Mouse (Mus musculus): ENCODE results near the gene 2310079G19Rik.

The 2310079G19Rik gene

DNA sequence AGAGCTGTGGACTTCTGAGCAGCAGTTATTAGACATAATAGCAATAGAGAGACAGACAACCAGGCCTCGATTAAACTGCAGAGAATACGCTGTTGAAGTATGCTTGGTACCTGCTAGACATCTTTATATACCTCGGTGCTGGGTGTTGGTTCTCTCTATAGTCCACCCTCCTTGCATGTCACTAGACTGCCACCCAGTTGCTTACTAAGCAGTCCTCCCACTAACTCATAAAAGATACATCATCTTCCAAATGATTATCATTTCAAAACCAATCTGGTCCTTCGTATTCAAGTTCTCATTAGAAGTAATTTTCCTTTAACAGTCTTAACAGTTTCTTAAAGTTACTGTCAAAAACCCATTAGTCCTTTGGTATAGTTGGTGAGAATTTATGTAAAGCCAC, at the start of gene 2310079G19Rik:
TSS of gene 2310079G19Rik (minus strand) at position 101 of the 400 bp plus-strand sequence.
- no peak for DNase-seq (ENCODE audit: low read depth, low spot score)

DNA sequence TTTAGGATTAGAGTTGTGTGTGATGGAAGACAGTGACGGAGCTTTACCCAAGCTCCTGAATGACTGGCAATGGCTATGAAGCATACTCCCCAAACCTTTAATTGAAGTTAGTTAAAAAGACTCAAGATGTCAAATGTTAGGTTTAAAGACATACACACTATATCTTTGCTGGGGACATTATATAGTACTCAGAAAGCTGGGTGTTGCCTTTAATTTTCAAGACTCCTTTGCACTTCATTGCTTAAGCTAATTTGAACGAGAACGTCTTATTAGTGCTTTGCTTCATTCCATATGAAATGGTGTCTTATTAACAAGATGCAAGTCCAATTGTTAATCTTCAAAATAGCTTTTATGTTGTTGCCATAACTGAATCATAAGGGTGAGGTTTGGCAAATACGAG, 44.1 kb upstream of the 2310079G19Rik start, which contains the start of gene Krtap27-1:
TSS of gene Krtap27-1 (minus strand) at position 101 of the 400 bp plus-strand sequence.
- no peak for DNase-seq (ENCODE audit: low read depth, low spot score)

DNA sequence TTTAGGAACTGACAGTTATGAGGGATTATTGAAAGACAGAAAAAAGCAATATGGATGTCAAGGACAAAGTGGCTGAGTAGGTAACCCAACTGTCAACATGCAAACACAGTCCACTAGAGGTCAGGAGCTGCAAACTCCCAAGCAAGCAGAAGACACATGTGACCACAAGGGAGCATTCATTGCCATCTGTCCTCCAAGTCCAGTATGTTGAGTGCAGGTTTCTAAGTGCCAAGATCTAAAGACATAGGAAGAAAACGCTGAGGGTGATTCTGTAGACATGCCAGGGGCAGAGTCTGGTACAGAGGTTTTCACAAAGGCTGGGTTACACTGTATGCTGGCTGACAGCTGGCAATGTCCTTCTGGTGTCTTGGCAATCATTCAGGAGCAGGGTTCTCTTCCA, 30.0 kb upstream of the 2310079G19Rik start:
- DNase-seq (ENCODE audit: low read depth, low spot score): no peak

DNA sequence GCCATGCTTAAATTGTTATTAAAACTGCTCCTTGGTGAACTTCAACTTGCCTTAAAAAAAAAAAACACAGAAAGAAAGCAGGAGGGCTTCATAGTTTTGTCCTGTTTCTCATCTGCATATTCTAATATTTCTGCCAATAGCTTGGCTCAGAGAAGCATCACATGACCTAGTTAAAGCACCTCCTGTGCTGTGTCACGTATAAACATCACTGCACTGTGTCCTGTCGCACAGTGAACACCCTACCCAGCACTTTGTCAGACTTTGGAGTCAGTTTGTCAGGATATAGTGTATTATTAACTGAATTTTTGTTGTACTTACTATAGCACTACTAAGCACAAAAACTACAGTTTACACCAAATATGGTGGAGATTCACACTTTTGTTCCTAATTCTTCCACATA, 24.5 kb upstream of the 2310079G19Rik start:
- no peak for DNase-seq (ENCODE audit: low read depth, low spot score)

DNA sequence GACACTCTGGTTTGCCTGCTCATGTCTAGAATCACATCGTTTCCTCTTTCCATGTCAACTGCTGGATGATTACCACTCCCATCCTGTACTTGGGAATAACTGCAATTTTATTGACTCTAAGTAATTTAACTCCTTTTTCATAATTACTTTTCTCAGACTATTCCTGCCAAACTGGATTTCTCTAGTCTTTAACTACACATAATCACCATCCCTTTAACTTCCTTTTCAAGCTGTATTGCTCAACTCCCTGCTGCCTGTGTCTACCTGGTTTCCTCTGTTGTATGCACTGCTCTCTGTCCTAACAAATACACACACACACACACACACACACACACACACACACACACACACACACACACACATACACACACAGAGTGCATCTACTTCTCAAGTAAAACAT, 23.6 kb upstream of the 2310079G19Rik start:
- no peak for DNase-seq (ENCODE audit: low read depth, low spot score)

DNA sequence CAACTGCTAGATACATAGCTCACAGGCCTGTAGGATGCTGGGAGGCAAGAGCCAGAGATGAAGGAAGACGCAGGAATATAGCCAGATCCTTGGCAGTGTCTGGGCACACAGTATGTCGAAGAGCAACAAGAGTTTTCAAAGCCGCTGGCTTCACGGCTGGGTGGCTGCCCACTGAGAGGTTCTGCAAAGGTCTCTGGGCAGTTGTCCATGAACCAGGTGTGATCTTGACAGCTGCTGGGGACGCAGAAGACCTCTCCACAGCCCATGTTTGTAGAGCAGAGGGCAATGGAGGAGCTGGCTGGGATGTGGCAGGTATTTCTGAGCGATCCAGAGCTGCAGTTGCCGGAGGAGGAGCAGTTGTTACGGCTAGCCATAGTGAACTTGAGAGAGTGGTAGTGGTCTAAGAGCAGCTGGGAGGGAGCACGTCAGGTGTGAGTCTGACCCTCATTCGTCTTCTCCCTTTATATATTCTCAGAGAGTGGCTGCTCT, 19.9 kb upstream of the 2310079G19Rik start, which contains the start of gene Krtap26-1:
TSS of gene Krtap26-1 (minus strand) at position 439 of the 489 bp plus-strand sequence.
- DNase-seq (ENCODE audit: low read depth, low spot score): no peak

DNA sequence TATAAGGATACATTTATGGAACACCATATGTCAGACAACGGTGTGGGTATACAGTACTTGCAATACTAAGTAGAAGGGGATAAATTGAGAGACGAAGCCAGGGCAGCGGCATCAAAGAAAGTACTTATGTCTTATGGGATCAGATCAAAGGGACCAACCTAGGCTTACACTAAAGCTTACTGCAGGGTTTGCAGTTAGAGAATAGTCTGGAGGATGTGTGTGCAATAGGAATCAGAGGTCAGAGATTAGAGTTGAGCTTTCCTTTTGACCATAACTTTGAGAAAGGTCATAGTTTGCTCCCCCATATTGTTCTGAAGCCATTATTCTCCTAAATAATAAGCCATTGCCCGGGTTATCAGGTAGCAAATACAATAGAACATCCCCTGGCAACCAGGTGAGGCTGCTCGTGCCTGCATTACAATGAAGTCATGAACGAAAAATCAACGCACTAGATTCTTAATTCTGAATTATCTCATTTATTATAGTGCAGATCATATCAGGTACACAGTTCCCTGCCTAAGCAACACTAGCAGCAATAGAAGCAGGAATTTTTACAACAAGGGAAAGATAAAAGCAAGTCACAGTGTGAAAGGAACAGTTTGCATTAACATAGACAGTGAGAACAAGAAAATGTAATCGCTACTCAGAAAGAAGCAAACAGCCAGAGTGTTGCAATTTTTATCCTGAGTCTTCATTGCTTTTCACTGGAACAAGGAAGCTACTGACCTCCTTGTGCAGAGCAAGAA, 19.1 kb upstream of the 2310079G19Rik start:
- DNase-seq (ENCODE audit: low read depth, low spot score): no peak

DNA sequence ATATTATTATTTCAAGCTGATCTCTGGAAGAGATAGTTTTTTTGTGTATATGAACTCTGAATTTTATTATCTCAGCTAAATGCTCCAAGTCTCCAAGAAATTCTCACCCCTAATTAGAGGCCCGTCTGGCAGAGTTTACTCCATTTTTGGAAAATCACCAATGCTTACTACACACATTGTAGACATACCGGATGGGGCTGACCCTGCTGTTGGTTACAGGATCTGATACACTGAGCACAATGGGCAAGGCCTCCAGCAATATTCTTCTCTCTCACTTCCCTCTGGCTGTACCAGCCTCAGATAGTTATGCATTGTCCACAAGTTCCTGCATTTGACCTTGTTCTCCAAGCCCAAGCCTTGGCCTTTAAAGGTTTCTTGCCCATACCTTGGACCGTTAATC, 12.6 kb upstream of the 2310079G19Rik start:
- no peak for DNase-seq (ENCODE audit: low read depth, low spot score)

DNA sequence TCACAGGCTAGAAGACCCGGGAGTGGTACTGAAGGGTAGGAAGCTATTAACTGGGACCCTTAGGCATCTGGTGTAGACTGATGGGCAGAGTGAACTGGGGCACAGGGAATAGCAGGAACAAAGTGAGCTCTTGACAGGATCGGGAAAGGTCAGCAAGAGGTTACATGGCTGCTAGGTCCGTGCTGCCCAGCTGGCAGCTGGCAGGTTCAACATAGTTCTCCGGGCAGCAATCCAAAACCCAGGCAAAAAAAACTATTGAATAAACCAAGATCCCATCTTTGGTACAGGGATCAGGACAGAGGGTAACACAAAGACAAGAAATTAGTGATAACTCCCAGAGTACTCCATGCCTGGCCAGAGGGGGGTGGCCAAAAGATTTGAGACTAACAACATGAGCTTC, 7.7 kb upstream of the 2310079G19Rik start:
- DNase-seq (ENCODE audit: low read depth, low spot score): no peak

DNA sequence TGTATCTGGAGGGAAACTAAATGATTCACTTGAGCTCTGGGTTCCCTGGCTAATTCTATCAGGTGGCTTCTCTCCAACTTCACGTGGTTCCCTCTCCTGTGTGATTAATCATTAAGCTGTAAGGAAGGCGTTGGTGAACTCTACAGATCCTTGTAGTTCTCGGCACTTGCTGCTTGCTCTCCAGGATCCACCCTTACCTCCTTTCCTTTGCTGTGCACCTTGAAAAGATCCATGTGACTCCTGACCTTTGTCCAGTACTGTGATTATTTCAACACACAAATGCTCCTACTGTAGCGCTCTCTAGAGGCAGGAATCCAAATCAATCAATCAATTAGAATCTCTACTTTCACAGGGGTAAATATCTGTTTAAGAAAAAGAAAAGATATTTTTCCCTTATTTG, 4.0 kb upstream of the 2310079G19Rik start:
- DNase-seq (ENCODE audit: low read depth, low spot score): no peak

DNA sequence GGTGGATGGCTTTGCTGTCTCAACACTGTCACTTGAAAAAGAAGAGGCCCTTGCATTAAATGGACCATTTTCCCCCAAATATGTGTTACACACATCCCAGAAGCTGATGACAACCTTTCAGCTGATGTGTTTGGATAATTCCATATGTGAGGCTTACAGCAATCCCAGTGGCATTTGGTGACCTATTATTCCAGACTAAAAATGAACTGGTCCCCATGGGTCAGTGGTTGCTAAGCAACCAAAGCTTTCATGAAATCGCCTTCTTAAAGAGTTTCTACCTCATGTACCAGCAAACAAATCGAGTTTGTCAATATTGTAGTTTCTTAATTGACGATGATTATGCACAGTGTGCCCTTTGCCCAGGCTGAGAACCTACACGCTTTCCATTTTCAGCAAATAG, 14.8 kb downstream of the 2310079G19Rik start:
- DNase-seq (ENCODE audit: low read depth, low spot score): no peak

DNA sequence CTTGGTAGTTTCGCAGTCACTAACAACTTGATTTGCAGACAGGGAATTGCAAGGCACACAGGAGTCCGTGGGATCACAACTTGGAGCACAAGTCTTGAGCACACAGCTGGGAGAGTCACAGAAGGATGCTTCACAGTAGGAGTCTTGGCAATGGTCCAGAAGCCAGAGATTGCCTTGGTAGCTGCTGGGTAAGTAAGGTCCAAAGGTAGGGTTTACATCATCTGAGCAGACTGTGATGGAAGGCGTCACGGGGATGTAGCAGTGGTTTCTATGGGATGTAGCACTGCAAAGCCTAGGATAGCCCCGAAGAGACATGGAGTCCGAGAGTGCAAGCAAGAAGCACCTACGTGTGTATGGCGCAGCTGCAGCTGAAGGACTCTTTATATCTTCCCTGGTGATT, 15.5 kb downstream of the 2310079G19Rik start, which contains the start of gene Krtap24-1:
TSS of gene Krtap24-1 (minus strand) at position 358 of the 400 bp plus-strand sequence.
- DNase-seq (ENCODE audit: low read depth, low spot score): no peak

DNA sequence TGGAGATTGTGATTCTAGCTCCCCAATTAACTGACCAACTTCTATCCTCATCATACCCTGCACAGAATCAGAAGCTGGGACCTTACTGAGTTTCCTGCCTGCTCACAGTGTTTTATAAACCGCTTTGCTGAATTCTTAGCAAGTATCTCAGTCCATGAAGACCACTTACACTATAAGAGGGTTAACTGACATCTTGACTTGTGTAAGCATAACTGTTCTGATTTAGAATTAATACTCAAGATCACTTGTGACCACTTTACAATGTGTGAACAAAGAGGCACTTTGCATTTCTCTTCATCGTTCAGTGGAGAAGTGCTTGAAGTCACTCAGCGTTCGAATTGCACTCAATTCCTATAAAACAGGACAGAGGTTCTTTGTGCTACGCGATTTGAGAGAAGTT, 22.9 kb downstream of the 2310079G19Rik start:
- DNase-seq (ENCODE audit: low read depth, low spot score): no peak

DNA sequence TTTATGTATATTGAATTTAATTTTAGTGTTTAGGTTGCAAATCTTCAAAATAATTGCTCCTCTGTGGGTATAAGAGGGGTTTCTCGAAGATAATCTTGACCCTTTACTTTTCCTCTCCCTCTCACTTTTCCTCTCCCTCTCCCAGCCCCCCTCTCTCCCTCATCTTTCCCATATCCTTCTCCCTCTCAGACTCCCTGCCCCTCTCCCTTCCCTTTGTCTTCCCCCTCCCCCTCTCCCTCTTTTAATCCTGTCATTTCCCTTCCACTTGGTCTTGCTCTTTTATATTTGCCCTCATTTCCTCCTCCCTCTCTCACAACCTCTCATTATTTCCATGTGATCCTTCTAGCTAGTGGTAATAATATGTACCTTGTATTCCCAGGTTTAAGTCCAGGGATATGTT, 25.0 kb downstream of the 2310079G19Rik start:
- no peak for DNase-seq (ENCODE audit: low read depth, low spot score)

DNA sequence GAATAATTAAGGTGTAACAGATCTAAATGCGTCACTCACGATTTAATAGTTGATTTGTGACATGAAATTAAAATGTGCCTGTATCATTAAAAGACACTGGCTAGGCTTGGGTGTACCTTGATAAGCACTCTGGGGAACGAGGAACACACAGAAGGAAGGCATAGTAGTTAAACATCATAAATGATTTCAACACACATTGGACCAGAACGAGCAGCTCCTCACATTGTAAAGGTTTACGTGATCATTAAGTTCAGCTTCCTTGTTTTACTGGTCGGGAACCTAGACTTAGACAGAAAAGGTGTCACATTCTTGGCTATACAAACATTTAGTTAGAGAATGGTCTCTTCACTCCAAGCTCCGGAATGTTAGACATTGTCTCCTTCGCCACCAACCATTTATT, 27.2 kb downstream of the 2310079G19Rik start:
- DNase-seq (ENCODE audit: low read depth, low spot score): no peak

DNA sequence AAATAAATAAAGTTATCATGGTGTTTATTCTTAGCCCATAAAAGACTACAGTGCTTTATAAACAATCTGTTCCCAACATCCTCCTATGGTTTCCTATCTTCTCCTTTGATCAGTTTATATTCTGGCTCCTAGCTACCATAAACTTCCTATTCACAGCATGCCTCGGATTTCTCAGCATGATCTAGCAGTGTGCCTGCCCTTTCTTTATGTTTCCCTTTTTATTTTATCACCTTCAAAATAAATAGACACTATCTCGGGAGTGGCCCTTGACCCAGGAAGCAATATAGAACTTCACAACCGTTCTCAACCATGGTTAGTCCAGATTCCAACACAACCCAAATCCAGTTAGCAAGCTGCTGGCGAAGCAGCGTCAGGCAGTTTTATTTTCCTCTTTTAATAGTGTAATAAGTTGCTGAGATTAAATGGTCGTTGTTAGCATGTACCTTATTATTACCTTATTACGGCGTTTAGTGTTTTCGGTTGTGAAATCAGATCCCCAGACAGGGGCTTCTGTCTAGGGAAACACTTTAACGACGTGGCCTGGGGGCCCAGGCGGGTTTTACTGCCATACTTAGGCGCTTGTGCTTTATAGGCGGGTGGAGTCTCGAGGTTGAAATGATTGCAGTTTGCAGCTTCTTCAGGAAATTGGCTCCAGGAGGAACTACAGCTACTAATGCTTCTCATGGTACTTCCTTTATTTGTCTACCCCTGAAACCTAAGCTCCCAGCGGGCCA, 27.8 kb downstream of the 2310079G19Rik start:
- no peak for DNase-seq (ENCODE audit: low read depth, low spot score)

DNA sequence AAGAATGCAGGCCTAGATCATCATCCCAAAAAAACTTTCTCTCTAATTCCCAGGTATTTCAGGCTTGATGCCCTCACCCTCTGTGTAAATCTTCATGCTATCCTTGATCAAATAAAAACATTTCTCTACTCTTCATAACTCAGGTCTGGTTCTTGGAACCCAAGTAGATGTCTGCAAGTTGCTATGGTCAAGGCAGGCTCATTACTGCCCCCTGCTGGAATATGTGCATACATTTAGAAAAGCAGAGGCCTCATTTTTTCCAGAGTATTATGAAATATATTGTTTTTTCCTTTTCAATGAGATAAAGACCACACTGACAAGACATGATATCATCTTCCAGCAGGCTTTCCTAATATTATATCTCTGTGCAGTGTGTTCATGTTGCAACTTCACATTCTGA, 34.7 kb downstream of the 2310079G19Rik start:
- DNase-seq (ENCODE audit: low read depth, low spot score): no peak

DNA sequence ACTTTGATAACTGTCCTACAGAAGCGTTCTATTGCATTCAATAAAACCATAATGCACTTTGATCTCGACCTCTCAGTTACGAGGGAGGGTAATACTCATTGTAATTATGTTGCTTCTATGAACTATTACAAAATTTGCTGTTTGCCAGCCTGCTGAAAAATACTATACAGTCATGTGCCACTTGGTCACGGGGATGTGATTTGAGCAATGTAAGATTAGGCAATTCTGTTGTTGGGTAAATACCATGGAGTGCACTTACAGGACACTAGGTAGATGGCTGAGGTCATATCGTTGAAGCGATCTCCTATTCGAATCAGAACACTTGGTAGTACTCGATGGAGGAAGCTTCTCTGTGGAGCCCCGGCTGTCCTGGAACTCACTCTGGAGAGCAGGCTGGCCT, 44.1 kb downstream of the 2310079G19Rik start:
- no peak for DNase-seq (ENCODE audit: low read depth, low spot score)
